Mouse (Mus musculus): ENCODE measurements at regions not wholly inside any gene's neighbourhood (a gene's known extent, or its start where the extent isn't known, plus 50 kb on each side); places are given as distances from the start of the nearest gene placed in this dataset.
A peak's percentile ranks its signal among the peaks of the same experiment; 100 is the strongest.

GRCm38 (mm10) chr11:20882756-20883155 lies 51.9 kb upstream of the Lgalsl start:
- no peak for DNase-seq (ENCODE audit: low read depth, low spot score)

GRCm38 (mm10) chr11:20883907-20884306 lies 53.1 kb upstream of the Lgalsl start:
- DNase-seq (ENCODE audit: low read depth, low spot score), result no peak

- no peak for DNase-seq (ENCODE audit: low read depth, low spot score)
Observed at GRCm38 (mm10) chr11:20887044-20887443, 56.2 kb upstream of the Lgalsl start.

- DNase-seq (ENCODE audit: low read depth, low spot score), result no peak
Observed at GRCm38 (mm10) chr11:20890479-20890878, 59.6 kb upstream of the Lgalsl start.

- no peak for DNase-seq (ENCODE audit: low read depth, low spot score)
Observed at GRCm38 (mm10) chr11:20891711-20892110, 60.9 kb upstream of the Lgalsl start.

- no peak for DNase-seq (ENCODE audit: low read depth, low spot score)
Observed at GRCm38 (mm10) chr11:20896277-20897123, 65.6 kb upstream of the Lgalsl start.

- no peak for DNase-seq (ENCODE audit: low read depth, low spot score)
Observed at GRCm38 (mm10) chr11:20897468-20897867, 66.6 kb upstream of the Lgalsl start.

- DNase-seq (ENCODE audit: low read depth, low spot score), result no peak
Observed at GRCm38 (mm10) chr11:20898558-20898957, 67.7 kb upstream of the Lgalsl start.

GRCm38 (mm10) chr11:20899766-20900165 lies 68.9 kb upstream of the Lgalsl start:
- no peak for DNase-seq (ENCODE audit: low read depth, low spot score)

- no peak for DNase-seq (ENCODE audit: low read depth, low spot score)
Observed at GRCm38 (mm10) chr11:20902001-20902400, 71.1 kb upstream of the Lgalsl start.

- DNase-seq (ENCODE audit: low read depth, low spot score), result no peak
Observed at GRCm38 (mm10) chr11:20902910-20903309, 72.1 kb upstream of the Lgalsl start.

- no peak for DNase-seq (ENCODE audit: low read depth, low spot score)
Observed at GRCm38 (mm10) chr11:20907996-20908395, 77.1 kb upstream of the Lgalsl start.

- no peak for DNase-seq (ENCODE audit: low read depth, low spot score)
Observed at GRCm38 (mm10) chr11:20908471-20908870, 77.6 kb upstream of the Lgalsl start.

GRCm38 (mm10) chr11:20913042-20913441 lies 82.2 kb upstream of the Lgalsl start:
- DNase-seq (ENCODE audit: low read depth, low spot score), result no peak

GRCm38 (mm10) chr11:20913598-20914296 lies 82.9 kb upstream of the Lgalsl start:
- peak; percentile 65 for DNase-seq (ENCODE audit: low read depth, low spot score)

GRCm38 (mm10) chr11:20914297-20914997 lies 83.6 kb upstream of the Lgalsl start:
- DNase-seq (ENCODE audit: low read depth, low spot score), result no peak

GRCm38 (mm10) chr11:20915182-20915602 lies 84.3 kb upstream of the Lgalsl start:
- no peak for DNase-seq (ENCODE audit: low read depth, low spot score)

- DNase-seq (ENCODE audit: low read depth, low spot score), result no peak
Observed at GRCm38 (mm10) chr11:20915687-20916432, 85.0 kb upstream of the Lgalsl start.

- DNase-seq (ENCODE audit: low read depth, low spot score), result no peak
Observed at GRCm38 (mm10) chr11:20916473-20916911, 85.6 kb upstream of the Lgalsl start.

- DNase-seq (ENCODE audit: low read depth, low spot score), result no peak
Observed at GRCm38 (mm10) chr11:20916961-20917360, 86.1 kb upstream of the Lgalsl start.

GRCm38 (mm10) chr11:20917483-20917882 lies 86.6 kb upstream of the Lgalsl start:
- no peak for DNase-seq (ENCODE audit: low read depth, low spot score)
